In genomic region chr2:73580166-73580565, GRCm38 (mm10) we compare ENCODE assay signal across 24 mouse cellular contexts. TPM values are rescaled to one million over a fixed set of nuclear protein-coding genes. Genes with fewer than 3 reads are reported as not detected.
DNase-seq lines count a peak whose midpoint lies in the region; ATAC-seq lines count a peak whose summit lies in the region.
"Had no signal": no experiment of that assay in that cellular context is flagged by ENCODE, and none has a peak within 500 bp of the region (broad histone marks: within the 10 kb centered on the region; RNA-seq: fewer than 3 reads in every experiment).

Chrna1 (minus strand) TSS chr2:73580338.

- H3K36me3 ChIP-seq in embryonic facial prominence, embryonic 15.5 days = no peaks in the 10 kb centered on the region
- no peaks in the 10 kb centered on the region for H3K36me3 ChIP-seq in limb, embryonic 10.5 days
- no peaks in the 10 kb centered on the region for H3K36me3 ChIP-seq in limb, embryonic 15.5 days
- H3K36me3 ChIP-seq: embryonic facial prominence, embryonic 12.5 days; forebrain, embryonic 10.5 days; G1E; heart, embryonic 12.5 days; hindbrain, embryonic 10.5 days; hindbrain, embryonic 15.5 days had no signal

- H3K27me3 ChIP-seq in embryonic facial prominence, embryonic 15.5 days = peaks cover 4% of the 10 kb centered on the region
- 0 out of 2 replicates have a peak, but pooled peaks cover 4% of the 10 kb centered on the region for H3K27me3 ChIP-seq in limb, embryonic 10.5 days (ENCODE audit: low read depth, poor library complexity, severe bottlenecking)
- H3K27me3 ChIP-seq in limb, embryonic 15.5 days = no peaks in the 10 kb centered on the region
- H3K27me3 ChIP-seq: heart, embryonic 12.5 days; hindbrain, embryonic 15.5 days had no signal

- peak; percentile 41 for DNase-seq in gastrocnemius, postnatal 14 days
- DNase-seq in gastrocnemius, adult 18-20 months (ENCODE audit: low spot score) = no peak
- no peak for DNase-seq in limb, embryonic 10.5 days (ENCODE audit: low spot score)
- no peak for DNase-seq in cerebellum, postnatal 14 days
- DNase-seq in right cerebral cortex, adult 18-20 months = no peak
- DNase-seq in urinary bladder, adult 2 months (ENCODE audit: low spot score) = no peak
- DNase-seq: adrenal gland, adult 8-10 months; cerebellum, adult 2 months; cerebellum, postnatal 10 days; embryo, embryonic 11 days had no signal

- intact Hi-C loops in gastrocnemius, postnatal 14 days (cut with DNase I; ENCODE audit: low total_unique reads) = no loop called here

- no peak within 1 kb of the TSS; the same call in 1 of the 2 replicates for H3K4me3 ChIP-seq in embryonic facial prominence, embryonic 15.5 days (replicated peaks)
- H3K4me3 ChIP-seq in limb, embryonic 10.5 days = no peak within 1 kb of the TSS
- H3K4me3 ChIP-seq in limb, embryonic 15.5 days = peak within 1 kb of the TSS; percentile 8; the same call in 1 of the 2 replicates
- H3K4me3 ChIP-seq: embryonic facial prominence, embryonic 12.5 days; erythroblast, embryonic 14.5 days; forebrain, embryonic 10.5 days; heart, embryonic 12.5 days; hindbrain, embryonic 10.5 days; hindbrain, embryonic 15.5 days had no signal

- 0 out of 2 replicates have a peak, but pooled peaks have one; percentile 66 for ATAC-seq in embryonic facial prominence, embryonic 15.5 days (ENCODE audit: insufficient number of reproducible peaks, low FRiP score, low TSS enrichment, low read depth)
- ATAC-seq in limb, embryonic 15.5 days (ENCODE audit: insufficient number of reproducible peaks, low FRiP score, low TSS enrichment, low read depth) = peak; percentile 37
- ATAC-seq: CD4-positive, CD25-positive, alpha-beta regulatory T cell, adult 4 months; forebrain, embryonic 14.5 days had no signal

- 0 out of 2 replicates have a peak within 1 kb of the TSS, but pooled peaks have one; percentile 17 for H3K27ac ChIP-seq in embryonic facial prominence, embryonic 15.5 days (replicated peaks)
- peak within 1 kb of the TSS; percentile 1; the same call in 1 of the 2 replicates for H3K27ac ChIP-seq in limb, embryonic 10.5 days
- no peak within 1 kb of the TSS for H3K27ac ChIP-seq in limb, embryonic 15.5 days
- H3K27ac ChIP-seq: embryonic facial prominence, embryonic 12.5 days; forebrain, embryonic 10.5 days; hindbrain, embryonic 10.5 days; hindbrain, embryonic 15.5 days had no signal

- H3K4me2 ChIP-seq in embryonic facial prominence, embryonic 15.5 days (replicated peaks) = no peak within 1 kb of the TSS
- no peak within 1 kb of the TSS for H3K4me2 ChIP-seq in limb, embryonic 15.5 days
- H3K4me2 ChIP-seq: embryonic facial prominence, embryonic 12.5 days; heart, embryonic 12.5 days; hindbrain, embryonic 15.5 days had no signal

- H3K4me1 ChIP-seq in embryonic facial prominence, embryonic 15.5 days = peaks cover 5% of the 10 kb centered on the region; the same call in 1 of the 2 replicates
- peaks cover 11% of the 10 kb centered on the region for H3K4me1 ChIP-seq in limb, embryonic 10.5 days
- peaks cover 6% of the 10 kb centered on the region; the same call in 1 of the 2 replicates for H3K4me1 ChIP-seq in limb, embryonic 15.5 days
- H3K4me1 ChIP-seq: embryonic facial prominence, embryonic 12.5 days had no signal

- 84% methylated on average over 9 of the region's 9 CpGs for WGBS in embryonic facial prominence, embryonic 15.5 days
- 92% methylated on average over 9 of the region's 9 CpGs for WGBS in limb, embryonic 10.5 days
- 88% methylated on average over 9 of the region's 9 CpGs for WGBS in limb, embryonic 15.5 days

- no peak within 1 kb of the TSS for H3K9ac ChIP-seq in embryonic facial prominence, embryonic 15.5 days
- no peak within 1 kb of the TSS for H3K9ac ChIP-seq in limb, embryonic 15.5 days
- H3K9ac ChIP-seq: embryonic facial prominence, embryonic 12.5 days; heart, embryonic 12.5 days; hindbrain, embryonic 15.5 days had no signal

- no peaks in the 10 kb centered on the region for H3K9me3 ChIP-seq in embryonic facial prominence, embryonic 15.5 days (replicated peaks)
- H3K9me3 ChIP-seq in limb, embryonic 10.5 days (replicated peaks) = no peaks in the 10 kb centered on the region
- H3K9me3 ChIP-seq in limb, embryonic 15.5 days = no peaks in the 10 kb centered on the region
- H3K9me3 ChIP-seq: embryonic facial prominence, embryonic 12.5 days; forebrain, embryonic 10.5 days; G1E; heart, embryonic 12.5 days; hindbrain, embryonic 10.5 days; hindbrain, embryonic 15.5 days had no signal

RNA-seq across cellular contexts. Expression of gene Chrna1, which starts in this region (rescaled TPM):
- 10 to 100 TPM; 14.4 to 17.4 TPM for total RNA-seq in gastrocnemius, postnatal 14 days (2021)
- 1 to 10 TPM; 6.0 to 6.1 TPM for total RNA-seq in gastrocnemius, adult 18-20 months (2021)
- polyA plus RNA-seq in embryonic facial prominence, embryonic 15.5 days (2015; fragmentation: Nextera tagmentation; extraction: Ambion mirVana) = 14.1 and 19.8 TPM in 2 replicates
- polyA plus RNA-seq in limb, embryonic 10.5 days (2016; fragmentation: Nextera tagmentation; extraction: Ambion mirVana) = 2.3 and 3.9 TPM in 2 replicates
- polyA plus RNA-seq in limb, embryonic 15.5 days (2015; fragmentation: Nextera tagmentation; extraction: Ambion mirVana) = 10.8 and 24.1 TPM in 2 replicates
- 0.01 TPM in 1 of 2 replicates, not detected in the other for polyA plus RNA-seq in urinary bladder, adult 2 months (2012; rRNA removed)
- total RNA-seq: adrenal gland, postnatal 36 days; common myeloid progenitor, adult 5-6 weeks; granulocyte monocyte progenitor cell, adult 5-6 weeks had no signal
- polyA plus RNA-seq: CD4-positive, CD25-positive, alpha-beta regulatory T cell, adult 4 months; erythroblast, embryonic 14.5 days; G1E had no signal
